Mouse (Mus musculus): ENCODE data around the gene Tmem81.

- TF ChIP-seq CTCF (IDR thresholded peaks at IDR 0.05; ENCODE audit: borderline replicate concordance, insufficient read depth, low read depth, low read length) (no peak), POLR2A (IDR thresholded peaks at IDR 0.05; ENCODE audit: borderline replicate concordance, insufficient read depth, low read length) (no peak)
Observed at GRCm38 (mm10) chr1:132506656-132507055, 626 bp downstream of the Tmem81 start.
